Mouse (Mus musculus) urinary bladder, adult 2 months (tissue): Measurements from ENCODE around the gene Prl3d2. TPM values are rescaled to one million over a fixed set of nuclear protein-coding genes. Genes with fewer than 3 reads are reported as not detected.
"Not testable (repeated sequence)": the region's sequence is repeated elsewhere in the genome, so short reads cannot be mapped to it uniquely, and the experiment has no call there.

Experiments
- DNase-seq: peaks from one replicate; pipeline ENCODE4 v3.0.0; 2022; ENCODE audit warnings: low spot score
- polyA plus RNA-seq: library from polyadenylated mRNA; depleted of rRNA; stranded (reverse); fragments of >200 nt; gene quantifications from 2 replicates; pipeline ENCODE4 v1.2.3, GENCODE M21; 2012; rRNA removed

Gene Prl3d2
- polyA plus RNA-seq, result not detected in 2 replicates

- not testable (repeated sequence) for DNase-seq
Measured at GRCm38 (mm10) chr13:27121398-27121797, at the start of gene Prl3d2. Gene Prl3d2 (plus strand): TSS chr13:27121698.

- not testable (repeated sequence) for DNase-seq
Measured at GRCm38 (mm10) chr13:27093890-27094289, 27.6 kb upstream of the Prl3d2 start, which contains the start of gene Prl3d1. Gene Prl3d1 (plus strand): TSS chr13:27094190.

- no peak for DNase-seq
Measured at GRCm38 (mm10) chr13:27148264-27148663, 26.8 kb downstream of the Prl3d2 start.

GRCm38 (mm10) chr13:27156490-27156889 lies 35.0 kb downstream of the Prl3d2 start, which contains the start of gene Prl3d3:
Gene Prl3d3 (plus strand): TSS chr13:27156790.
- not testable (repeated sequence) for DNase-seq

Other genes starting within 250 kb of the Prl3d2 start
- gene Prl, start 64.1 kb upstream of the Prl3d2 start, polyA plus RNA-seq, result not detected in 2 replicates
- not detected in 2 replicates for gene Prl3d1, start 27.5 kb upstream of the Prl3d2 start, polyA plus RNA-seq
- not detected in 2 replicates for gene Prl3d3, start 35.1 kb downstream of the Prl3d2 start, polyA plus RNA-seq
- gene Prl3c1, start 75.0 kb downstream of the Prl3d2 start, polyA plus RNA-seq, result not detected in 2 replicates
- 0.22 TPM in 1 of 2 replicates, not detected in the other for gene Prl3b1, start 120.1 kb downstream of the Prl3d2 start, polyA plus RNA-seq
- not detected in 2 replicates for gene Prl3a1, start 137.7 kb downstream of the Prl3d2 start, polyA plus RNA-seq
- gene Prl6a1, start 190.9 kb downstream of the Prl3d2 start, polyA plus RNA-seq, result not detected in 2 replicates
- not detected in 2 replicates for gene Prl8a2, start 224.0 kb downstream of the Prl3d2 start, polyA plus RNA-seq